Mouse (Mus musculus) forebrain, embryonic 16.5 days (tissue): Measurements from ENCODE around the gene Gxylt2. TPM values are rescaled to one million over a fixed set of nuclear protein-coding genes. Genes with fewer than 3 reads are reported as not detected.
A peak's percentile ranks its signal among the peaks of the same experiment; 100 is the strongest.

ENCODE experiments used
- ATAC-seq: fragments of 200-750 bp; cut with Nextera tagmentation; 2 replicates; pipeline ENCODE4 v1.8.0; 2017; ENCODE audit warnings: mild to moderate bottlenecking, moderate library complexity
- H3K27ac ChIP-seq: fragments of 300-500 bp; sonication (generic); 2 replicates; pipeline ENCODE4 v1.5.1; 2014; ENCODE audit warnings: low read length, control low read depth
- H3K27me3 ChIP-seq: fragments of 300-500 bp; sonication (generic); replicated peaks from 2 replicates; pipeline ENCODE4 v1.6.1; 2014; ENCODE audit warnings: low read length; ENCODE audit not compliant: control insufficient read depth, insufficient read depth
- H3K36me3 ChIP-seq: fragments of 300-500 bp; sonication (generic); 2 replicates; pipeline ENCODE4 v1.6.1; 2014; ENCODE audit not compliant: control insufficient read depth, insufficient read depth
- H3K4me1 ChIP-seq: fragments of 300-500 bp; sonication (generic); replicated peaks from 2 replicates; pipeline ENCODE4 v1.6.1; 2014; ENCODE audit warnings: low read length; ENCODE audit not compliant: control insufficient read depth, insufficient read depth
- H3K4me2 ChIP-seq: fragments of 300-500 bp; sonication (generic); 2 replicates; pipeline ENCODE4 v1.6.1; 2014; ENCODE audit warnings: mild to moderate bottlenecking, low read length, control low read depth
- H3K4me3 ChIP-seq: fragments of 300-500 bp; sonication (generic); replicated peaks from 2 replicates; pipeline ENCODE4 v1.5.1; 2014; ENCODE audit warnings: mild to moderate bottlenecking, low read length, control low read depth
- H3K9ac ChIP-seq: fragments of 300-500 bp; sonication (generic); replicated peaks from 2 replicates; pipeline ENCODE4 v1.6.1; 2014; ENCODE audit warnings: low read depth, low read length, control low read depth
- H3K9me3 ChIP-seq: fragments of 300-500 bp; sonication (generic); 2 replicates; pipeline ENCODE4 v1.6.1; 2016; ENCODE audit warnings: low read length; ENCODE audit not compliant: control insufficient read depth
- WGBS: fragments of 180-500 bp; shearing (Covaris S2); extraction: QIAGEN DNeasy Blood & Tissue Kit; methylation state at CpG from one replicate; pipeline ENCODE4 v1.1.7; 2014; 5-methylcytosine and 5-hydroxymethylcytosine counted together
- polyA plus RNA-seq: library from polyadenylated mRNA; unstranded; fragments of >200 nt; fragmentation: Nextera tagmentation; extraction: Ambion mirVana; gene quantifications from 2 replicates; pipeline ENCODE4 v1.2.1, GENCODE M21; 2015

The Gxylt2 gene
- polyA plus RNA-seq, 1 experiment from 2014 or later: 0.60 TPM

DNA sequence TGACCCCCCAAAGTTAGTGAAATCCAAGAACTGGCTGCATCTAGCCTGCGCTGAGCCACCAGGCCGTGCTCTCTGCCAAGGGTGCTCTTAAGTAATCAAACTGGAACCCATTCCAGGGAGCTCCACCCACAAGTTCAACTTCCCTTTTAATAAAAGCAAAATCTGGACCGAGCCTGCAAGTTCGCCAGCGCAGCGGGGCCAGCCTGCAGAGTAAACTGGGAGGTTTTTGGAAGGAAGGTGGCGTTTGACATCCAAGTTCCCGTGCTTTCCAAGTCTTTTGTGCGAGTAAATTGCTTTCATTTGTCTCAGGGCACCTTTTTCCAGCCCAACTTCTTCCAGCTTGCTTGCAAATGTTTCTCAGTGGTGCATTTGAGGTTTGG is 27.5 kb downstream of the Gxylt2 start:
- H3K27me3 ChIP-seq: no peaks in the 10 kb centered on the region
- peak; percentile 58 for ATAC-seq
- no peak overlapping the region for H3K4me3 ChIP-seq
- WGBS: 50% methylated on average over 9 of the region's 9 CpGs
- H3K4me1 ChIP-seq: peaks cover 10% of the 10 kb centered on the region
- H3K9ac ChIP-seq: no peak overlapping the region
- no peaks in the 10 kb centered on the region for H3K36me3 ChIP-seq
- no peak overlapping the region for H3K27ac ChIP-seq
- no peak overlapping the region for H3K4me2 ChIP-seq
- H3K9me3 ChIP-seq: no peaks in the 10 kb centered on the region

DNA sequence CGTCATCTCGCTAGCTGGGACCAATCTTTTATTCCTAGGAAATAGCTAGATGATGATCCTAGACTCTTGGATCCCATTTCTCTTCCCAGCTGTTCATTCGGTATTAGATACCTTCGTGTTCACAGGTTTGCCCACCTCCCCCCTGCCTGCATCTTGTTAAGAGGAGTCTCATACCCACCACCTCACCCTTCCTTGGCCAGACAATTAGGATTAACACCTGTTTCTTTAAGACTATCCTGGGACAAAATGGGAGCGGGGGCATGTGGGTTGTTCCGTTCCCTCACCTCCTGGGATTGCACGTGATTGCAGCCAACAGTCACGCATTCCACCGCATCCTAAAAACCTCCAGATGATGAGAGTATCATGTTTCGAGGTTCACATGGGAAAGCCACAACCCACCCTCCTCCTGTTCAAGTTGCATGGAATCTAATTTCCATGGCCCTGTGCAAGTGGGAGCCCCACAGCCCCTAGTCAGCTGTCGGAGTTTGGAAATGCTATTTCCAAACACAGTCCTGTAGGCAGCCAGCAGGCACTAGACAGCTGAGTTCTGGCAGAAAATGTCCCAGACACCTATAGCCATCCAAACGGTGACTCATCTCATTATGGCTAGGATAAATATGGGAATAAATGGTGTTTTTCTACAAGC is 28.0 kb downstream of the Gxylt2 start:
- H3K27ac ChIP-seq: no peak overlapping the region
- H3K27me3 ChIP-seq: no peaks in the 10 kb centered on the region
- no peaks in the 10 kb centered on the region for H3K9me3 ChIP-seq
- peaks cover 10% of the 10 kb centered on the region for H3K4me1 ChIP-seq
- no peak overlapping the region for H3K4me3 ChIP-seq
- WGBS: 52% methylated on average over 12 of the region's 12 CpGs
- H3K4me2 ChIP-seq: no peak overlapping the region
- ATAC-seq: peak; percentile 92
- no peak overlapping the region for H3K9ac ChIP-seq
- no peaks in the 10 kb centered on the region for H3K36me3 ChIP-seq

DNA sequence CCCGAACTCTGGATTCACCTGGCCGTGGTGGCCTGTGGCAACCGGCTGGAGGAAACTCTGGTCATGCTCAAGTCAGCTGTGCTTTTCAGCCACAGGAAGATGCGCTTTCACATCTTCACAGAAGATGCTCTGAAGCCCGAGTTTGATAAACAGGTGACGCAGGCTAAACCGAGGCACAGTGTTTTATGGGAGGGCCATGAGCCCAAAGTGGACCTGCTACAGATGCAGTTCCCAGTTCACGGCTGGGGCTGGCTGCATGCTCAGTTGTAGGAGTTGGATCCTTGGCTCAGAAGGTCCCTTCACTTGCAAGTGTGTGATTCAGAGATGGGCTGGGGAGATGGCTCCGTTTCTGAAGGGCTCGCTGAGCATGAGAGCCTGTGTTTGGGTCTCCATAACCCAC is 28.7 kb downstream of the Gxylt2 start:
- no peaks in the 10 kb centered on the region for H3K36me3 ChIP-seq
- no peaks in the 10 kb centered on the region for H3K9me3 ChIP-seq
- 92% methylated on average over 10 of the region's 10 CpGs for WGBS
- H3K27ac ChIP-seq: no peak overlapping the region
- H3K4me1 ChIP-seq: peaks cover 10% of the 10 kb centered on the region
- H3K4me3 ChIP-seq: no peak overlapping the region
- H3K27me3 ChIP-seq: no peaks in the 10 kb centered on the region
- no peak overlapping the region for H3K4me2 ChIP-seq
- ATAC-seq: no peak
- H3K9ac ChIP-seq: no peak overlapping the region

DNA sequence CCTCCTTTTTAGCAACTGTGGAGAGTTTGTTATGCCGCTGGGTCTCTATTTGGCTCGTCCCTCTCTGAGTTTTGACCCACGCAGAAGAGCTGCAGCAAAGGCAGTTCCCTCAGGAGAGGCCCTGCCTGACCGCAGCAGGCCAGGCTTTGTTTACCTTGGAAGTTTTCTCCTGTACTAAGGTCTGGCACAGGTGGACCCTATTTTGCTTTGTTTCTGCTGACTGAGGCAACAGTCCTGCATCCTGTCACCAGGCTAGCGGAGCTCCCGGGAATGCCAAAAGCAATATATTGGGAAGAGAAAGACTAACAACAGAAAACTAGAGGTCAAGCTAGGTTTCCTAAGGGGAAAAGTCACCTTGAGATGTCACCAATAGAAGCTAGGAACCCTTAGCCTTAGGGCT is 29.8 kb downstream of the Gxylt2 start:
- Histone ChIP-seq H3K27me3 (no peaks in the 10 kb centered on the region), H3K4me2 (no peak overlapping the region), H3K4me1 (peaks cover 10% of the 10 kb centered on the region), H3K27ac (no peak overlapping the region), H3K4me3 (no peak overlapping the region), H3K36me3 (no peaks in the 10 kb centered on the region), H3K9ac (no peak overlapping the region), H3K9me3 (no peaks in the 10 kb centered on the region)
- ATAC-seq: no peak
- WGBS: 89% methylated on average over 6 of the region's 6 CpGs

DNA sequence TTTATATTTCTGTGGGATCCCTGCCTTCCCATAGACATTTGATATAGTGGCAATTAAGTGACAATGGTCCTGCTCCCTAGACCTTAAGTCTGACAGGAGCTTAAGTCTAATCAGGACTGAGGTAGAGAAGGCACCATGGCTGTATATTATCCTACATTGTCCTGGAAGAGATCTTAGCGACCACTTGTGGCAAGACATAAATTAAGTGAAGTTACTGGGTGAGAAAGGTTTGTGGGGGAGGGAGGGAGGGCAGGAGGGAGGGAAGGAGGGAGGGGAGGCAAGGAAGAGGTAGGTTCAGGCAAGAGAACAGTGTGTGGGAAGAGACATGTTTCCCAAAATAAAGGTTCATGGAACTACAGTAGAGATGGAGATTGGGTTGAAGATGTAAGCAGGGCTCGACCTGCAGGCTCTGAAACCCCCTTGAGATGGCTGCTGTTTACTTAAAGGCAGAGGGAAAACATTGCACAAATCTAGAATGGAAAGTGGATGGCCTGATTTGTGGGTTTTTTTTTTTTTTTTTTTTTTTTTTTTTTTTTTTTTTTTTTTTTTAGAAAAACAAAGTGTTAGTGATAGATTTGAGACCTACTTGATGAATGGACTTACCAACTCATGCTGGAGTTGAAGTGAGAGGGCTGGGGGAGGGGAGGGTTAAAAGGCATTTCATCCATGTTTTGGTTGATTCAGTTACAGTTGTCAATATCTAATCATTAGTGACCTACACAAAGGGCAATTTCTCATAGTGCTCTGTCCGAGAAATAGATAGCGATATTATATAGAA is 54.1 kb downstream of the Gxylt2 start:
- ATAC-seq: no peak
- Histone ChIP-seq H3K36me3 (no peaks in the 10 kb centered on the region), H3K27me3 (no peaks in the 10 kb centered on the region), H3K4me2 (no peak overlapping the region), H3K9ac (no peak overlapping the region), H3K27ac (no peak overlapping the region), H3K4me3 (no peak overlapping the region), H3K9me3 (no peaks in the 10 kb centered on the region), H3K4me1 (no peaks in the 10 kb centered on the region)
- 78% methylated on average over 4 of the region's 4 CpGs for WGBS

- 92% methylated on average over 4 of the region's 4 CpGs for WGBS
- no peak for ATAC-seq
- Histone ChIP-seq H3K4me2 (no peak overlapping the region), H3K4me1 (no peaks in the 10 kb centered on the region), H3K9ac (no peak overlapping the region), H3K4me3 (no peak overlapping the region), H3K9me3 (no peaks in the 10 kb centered on the region), H3K27ac (no peak overlapping the region), H3K36me3 (no peaks in the 10 kb centered on the region), H3K27me3 (no peaks in the 10 kb centered on the region)
Observed at GRCm38 (mm10) chr6:100767756-100768155, 63.2 kb downstream of the Gxylt2 start.

GRCm38 (mm10) chr6:100775923-100776505 is 71.5 kb downstream of the Gxylt2 start:
- no peaks in the 10 kb centered on the region for H3K27me3 ChIP-seq
- H3K9ac ChIP-seq: no peak overlapping the region
- no peaks in the 10 kb centered on the region for H3K36me3 ChIP-seq
- no peaks in the 10 kb centered on the region for H3K9me3 ChIP-seq
- ATAC-seq: no peak
- H3K4me3 ChIP-seq: no peak overlapping the region
- no peak overlapping the region for H3K27ac ChIP-seq
- H3K4me1 ChIP-seq: no peaks in the 10 kb centered on the region
- 86% methylated on average over 15 of the region's 15 CpGs for WGBS
- no peak overlapping the region for H3K4me2 ChIP-seq

DNA sequence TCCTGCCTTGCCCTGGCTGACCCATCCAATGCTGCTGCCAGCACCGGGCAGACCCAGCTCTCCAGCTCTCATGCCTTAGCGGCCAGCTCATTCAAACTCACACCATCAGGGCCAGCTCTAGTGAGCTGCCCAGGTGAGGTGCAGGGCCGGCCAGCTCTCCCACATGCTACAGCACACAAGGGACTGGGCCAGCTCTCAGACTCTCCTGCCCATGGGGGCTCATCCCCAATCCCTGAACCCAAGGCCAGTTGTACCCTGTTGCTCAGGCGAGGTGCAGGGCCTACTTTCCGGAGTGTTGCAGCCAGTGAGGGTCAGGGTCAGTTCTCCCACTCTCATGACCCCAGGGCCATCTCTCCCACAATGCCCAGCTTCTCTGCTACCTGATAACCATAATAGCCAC is 74.1 kb downstream of the Gxylt2 start:
- 93% methylated on average over 5 of the region's 5 CpGs for WGBS
- H3K9me3 ChIP-seq: no peaks in the 10 kb centered on the region
- no peak overlapping the region for H3K4me2 ChIP-seq
- no peak for ATAC-seq
- H3K4me1 ChIP-seq: no peaks in the 10 kb centered on the region
- no peak overlapping the region for H3K4me3 ChIP-seq
- H3K27ac ChIP-seq: no peak overlapping the region
- no peak overlapping the region for H3K9ac ChIP-seq
- no peaks in the 10 kb centered on the region for H3K27me3 ChIP-seq
- H3K36me3 ChIP-seq: no peaks in the 10 kb centered on the region

- ATAC-seq: no peak
- H3K4me2 ChIP-seq: no peak overlapping the region
- H3K4me1 ChIP-seq: no peaks in the 10 kb centered on the region
- no peak overlapping the region for H3K9ac ChIP-seq
- 34% methylated on average over 4 of the region's 4 CpGs for WGBS
- no peaks in the 10 kb centered on the region for H3K36me3 ChIP-seq
- no peaks in the 10 kb centered on the region for H3K27me3 ChIP-seq
- no peak overlapping the region for H3K4me3 ChIP-seq
- no peaks in the 10 kb centered on the region for H3K9me3 ChIP-seq
- no peak overlapping the region for H3K27ac ChIP-seq
Observed at GRCm38 (mm10) chr6:100780421-100780820, 75.9 kb downstream of the Gxylt2 start.
